Mouse (Mus musculus): ENCODE data around the gene Slc39a3. TPM values are rescaled to one million over a fixed set of nuclear protein-coding genes. Genes with fewer than 3 reads are reported as not detected.

The Slc39a3 gene
- 19.4 and 21.6 TPM in 2 replicates for polyA plus RNA-seq (2014; fragmentation: Nextera tagmentation; extraction: Ambion mirVana)

- Histone ChIP-seq H3K9me3 (ENCODE audit: control insufficient read depth, low read length) (no peaks in the 10 kb centered on the region), H3K27ac (ENCODE audit: low read depth, low read length) (peak within 1 kb of the TSS; percentile 58; the same call in 1 of the 2 replicates), H3K4me3 (ENCODE audit: low read depth, low read length) (peak within 1 kb of the TSS; percentile 65), H3K36me3 (ENCODE audit: control insufficient read depth, insufficient read depth, low read length) (no peaks in the 10 kb centered on the region), H3K9ac (ENCODE audit: low read length) (peak within 1 kb of the TSS; percentile 72), H3K4me2 (ENCODE audit: low read depth, low read length, severe bottlenecking) (peak within 1 kb of the TSS; percentile 49), H3K27me3 (ENCODE audit: control insufficient read depth, insufficient read depth, low read length) (no peaks in the 10 kb centered on the region), H3K4me1 (replicated peaks; ENCODE audit: control insufficient read depth, insufficient read depth, low read length) (peaks cover 3% of the 10 kb centered on the region; the same call in 1 of the 2 replicates)
- ATAC-seq (replicated peaks; ENCODE audit: low FRiP score) (peak; percentile 99), DNase-seq (ENCODE audit: low spot score) (peak; percentile 99)
- WGBS: 1% methylated on average over 33 of the region's 35 CpGs
Measured at GRCm38 (mm10) chr10:81036988-81037580, at the start of gene Slc39a3. Gene Slc39a3 (minus strand): TSS chr10:81037426.

- 54% methylated on average over 2 of the region's 2 CpGs for WGBS
- no peak for ATAC-seq (replicated peaks; ENCODE audit: low FRiP score)
- Histone ChIP-seq H3K9me3 (ENCODE audit: control insufficient read depth, low read length) (no peaks in the 10 kb centered on the region; the same call in 1 of the 2 replicates), H3K4me1 (replicated peaks; ENCODE audit: control insufficient read depth, insufficient read depth, low read length) (peaks cover 3% of the 10 kb centered on the region; the same call in 1 of the 2 replicates), H3K4me3 (ENCODE audit: low read depth, low read length) (no peak overlapping the region), H3K9ac (ENCODE audit: low read length) (no peak overlapping the region), H3K36me3 (ENCODE audit: control insufficient read depth, insufficient read depth, low read length) (no peaks in the 10 kb centered on the region; the same call in 1 of the 2 replicates), H3K27ac (ENCODE audit: low read depth, low read length) (no peak overlapping the region), H3K27me3 (ENCODE audit: control insufficient read depth, insufficient read depth, low read length) (no peaks in the 10 kb centered on the region), H3K4me2 (ENCODE audit: low read depth, low read length, severe bottlenecking) (no peak overlapping the region)
- DNase-seq (ENCODE audit: low spot score): no peak
Measured at GRCm38 (mm10) chr10:81087021-81087420, 49.8 kb upstream of the Slc39a3 start.

DNA sequence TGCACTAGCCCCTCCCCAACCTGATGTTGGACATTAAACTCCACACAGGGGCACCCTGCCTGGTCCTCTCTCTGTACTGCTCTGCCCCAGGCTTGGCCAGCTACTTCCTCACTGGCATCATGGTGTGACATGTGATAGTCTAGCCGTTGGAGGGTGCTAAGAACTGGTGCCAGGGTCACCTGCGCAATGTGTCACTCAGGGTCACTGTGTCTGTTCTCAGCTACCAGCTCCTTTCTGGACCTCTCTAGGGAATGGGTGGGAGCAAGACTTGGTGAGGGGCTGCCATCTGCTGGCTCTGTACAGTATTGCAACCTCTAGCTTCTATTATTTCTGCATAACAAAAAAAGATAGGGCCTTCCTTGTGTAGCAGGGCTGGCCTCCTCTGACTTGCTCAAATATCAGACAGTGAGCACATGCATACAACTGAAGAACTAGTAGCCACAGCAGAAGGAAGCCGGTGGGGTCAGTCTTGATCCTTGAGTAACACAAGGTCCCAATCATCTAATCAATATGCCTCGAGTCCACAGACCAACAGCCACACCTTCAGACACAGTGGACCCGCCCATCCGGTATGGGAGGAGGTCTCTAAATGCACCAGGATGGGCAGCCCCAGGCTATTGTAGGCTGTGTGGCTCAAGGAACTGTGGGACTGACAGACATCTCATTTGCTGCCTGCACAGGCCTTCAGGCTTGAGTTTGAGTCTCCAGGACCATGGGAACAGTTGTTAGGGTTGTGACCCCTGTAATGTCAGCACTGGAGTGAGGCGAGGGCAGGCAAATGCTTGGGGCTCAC is 45.1 kb upstream of the Slc39a3 start:
- DNase-seq (ENCODE audit: low spot score): peak; percentile 79
- H3K4me1 ChIP-seq (replicated peaks; ENCODE audit: control insufficient read depth, insufficient read depth, low read length): no peaks in the 10 kb centered on the region
- H3K27ac ChIP-seq (ENCODE audit: low read depth, low read length): no peak overlapping the region
- H3K27me3 ChIP-seq (ENCODE audit: control insufficient read depth, insufficient read depth, low read length): no peaks in the 10 kb centered on the region
- WGBS: 77% methylated on average over 7 of the region's 7 CpGs
- ATAC-seq (replicated peaks; ENCODE audit: low FRiP score): peak; percentile 60
- peaks cover 3% of the 10 kb centered on the region; the same call in 1 of the 2 replicates for H3K36me3 ChIP-seq (ENCODE audit: control insufficient read depth, insufficient read depth, low read length)
- H3K4me3 ChIP-seq (ENCODE audit: low read depth, low read length): no peak overlapping the region
- no peak overlapping the region for H3K9ac ChIP-seq (ENCODE audit: low read length)
- no peaks in the 10 kb centered on the region; the same call in 1 of the 2 replicates for H3K9me3 ChIP-seq (ENCODE audit: control insufficient read depth, low read length)
- no peak overlapping the region for H3K4me2 ChIP-seq (ENCODE audit: low read depth, low read length, severe bottlenecking)

GRCm38 (mm10) chr10:81080008-81080655 is 42.9 kb upstream of the Slc39a3 start:
- DNase-seq (ENCODE audit: low spot score) (no peak), ATAC-seq (replicated peaks; ENCODE audit: low FRiP score) (no peak)
- no peaks in the 10 kb centered on the region for H3K4me1 ChIP-seq (replicated peaks; ENCODE audit: control insufficient read depth, insufficient read depth, low read length)
- peaks cover 3% of the 10 kb centered on the region; the same call in 1 of the 2 replicates for H3K36me3 ChIP-seq (ENCODE audit: control insufficient read depth, insufficient read depth, low read length)
- no peak overlapping the region for H3K9ac ChIP-seq (ENCODE audit: low read length)
- no peak overlapping the region for H3K4me3 ChIP-seq (ENCODE audit: low read depth, low read length)
- no peak overlapping the region for H3K27ac ChIP-seq (ENCODE audit: low read depth, low read length)
- no peaks in the 10 kb centered on the region for H3K27me3 ChIP-seq (ENCODE audit: control insufficient read depth, insufficient read depth, low read length)
- 95% methylated on average over 31 of the region's 31 CpGs for WGBS
- H3K9me3 ChIP-seq (ENCODE audit: control insufficient read depth, low read length): no peaks in the 10 kb centered on the region
- H3K4me2 ChIP-seq (ENCODE audit: low read depth, low read length, severe bottlenecking): no peak overlapping the region

DNA sequence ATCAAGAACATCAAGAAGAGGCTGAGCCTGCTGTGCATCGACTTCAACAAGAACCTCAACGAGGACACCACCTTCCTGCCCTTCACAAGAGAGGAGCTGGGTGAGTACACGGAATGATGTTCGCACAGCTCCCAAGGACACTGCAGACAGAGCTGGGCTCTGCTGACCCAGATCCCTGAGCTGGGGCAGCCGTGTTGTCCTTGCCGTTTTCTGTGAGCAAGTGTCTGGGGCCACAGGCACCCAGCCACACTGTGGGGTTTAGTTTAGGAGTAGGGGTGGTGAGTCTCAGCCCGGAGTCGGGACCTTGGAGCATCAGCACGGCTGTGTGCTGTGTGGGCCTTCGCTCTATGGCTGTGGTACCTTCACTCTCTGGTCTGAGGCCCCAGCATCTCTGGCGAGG is 40.7 kb upstream of the Slc39a3 start:
- Histone ChIP-seq H3K9ac (ENCODE audit: low read length) (no peak overlapping the region), H3K27me3 (ENCODE audit: control insufficient read depth, insufficient read depth, low read length) (no peaks in the 10 kb centered on the region), H3K27ac (ENCODE audit: low read depth, low read length) (no peak overlapping the region), H3K4me1 (replicated peaks; ENCODE audit: control insufficient read depth, insufficient read depth, low read length) (no peaks in the 10 kb centered on the region), H3K4me2 (ENCODE audit: low read depth, low read length, severe bottlenecking) (no peak overlapping the region), H3K4me3 (ENCODE audit: low read depth, low read length) (no peak overlapping the region), H3K9me3 (ENCODE audit: control insufficient read depth, low read length) (no peaks in the 10 kb centered on the region), H3K36me3 (ENCODE audit: control insufficient read depth, insufficient read depth, low read length) (peaks cover 7% of the 10 kb centered on the region; the same call in 1 of the 2 replicates)
- 94% methylated on average over 11 of the region's 11 CpGs for WGBS
- no peak for DNase-seq (ENCODE audit: low spot score)
- ATAC-seq (replicated peaks; ENCODE audit: low FRiP score): no peak

DNA sequence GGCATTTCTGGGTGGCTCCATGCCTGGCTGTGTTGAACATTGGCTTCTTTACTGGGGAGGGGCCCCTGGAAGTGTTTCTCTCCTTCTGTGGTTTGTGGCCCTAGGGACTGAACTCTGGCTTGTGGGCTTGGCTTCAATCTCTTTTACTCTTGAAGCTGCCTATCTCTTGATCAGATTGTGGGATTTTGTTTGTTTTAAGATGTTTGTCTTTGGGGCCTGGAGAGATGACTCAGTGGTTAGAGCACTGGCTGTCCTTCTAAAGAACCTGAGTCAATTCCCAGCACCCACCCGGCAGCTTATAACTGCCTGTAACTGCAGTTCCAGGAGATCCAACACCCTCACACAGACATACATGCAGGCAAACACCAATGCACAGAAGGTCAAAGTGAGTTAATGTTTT is 39.1 kb upstream of the Slc39a3 start:
- Histone ChIP-seq H3K4me1 (replicated peaks; ENCODE audit: control insufficient read depth, insufficient read depth, low read length) (no peaks in the 10 kb centered on the region), H3K9me3 (ENCODE audit: control insufficient read depth, low read length) (no peaks in the 10 kb centered on the region), H3K4me2 (ENCODE audit: low read depth, low read length, severe bottlenecking) (no peak overlapping the region), H3K27me3 (ENCODE audit: control insufficient read depth, insufficient read depth, low read length) (no peaks in the 10 kb centered on the region), H3K27ac (ENCODE audit: low read depth, low read length) (no peak overlapping the region), H3K36me3 (ENCODE audit: control insufficient read depth, insufficient read depth, low read length) (peaks cover 7% of the 10 kb centered on the region; the same call in 1 of the 2 replicates), H3K9ac (ENCODE audit: low read length) (no peak overlapping the region), H3K4me3 (ENCODE audit: low read depth, low read length) (no peak overlapping the region)
- DNase-seq (ENCODE audit: low spot score) (no peak), ATAC-seq (replicated peaks; ENCODE audit: low FRiP score) (no peak)
- WGBS: 100% methylated on average over 1 of the region's 1 CpGs

DNA sequence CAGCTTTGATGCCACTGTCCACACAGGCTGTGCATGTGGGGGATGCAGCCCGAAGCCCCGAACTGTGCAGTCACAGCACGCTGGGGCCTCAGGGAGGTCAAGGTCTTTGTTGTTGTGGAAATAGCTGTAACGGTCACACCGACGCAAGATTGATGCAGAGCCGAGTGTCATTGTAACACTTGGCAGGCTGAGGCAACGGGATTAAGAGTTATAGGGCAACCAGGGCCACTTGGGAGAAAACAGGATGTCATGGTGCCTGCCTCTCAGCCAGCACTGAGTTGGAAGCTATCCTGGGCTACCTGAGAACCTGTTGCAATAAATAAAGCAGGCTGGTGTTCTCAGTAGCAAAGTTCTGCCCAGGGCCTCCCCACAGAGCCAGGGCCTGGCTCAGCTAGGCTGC is 38.5 kb upstream of the Slc39a3 start:
- WGBS: 90% methylated on average over 8 of the region's 8 CpGs
- Histone ChIP-seq H3K4me3 (ENCODE audit: low read depth, low read length) (no peak overlapping the region), H3K36me3 (ENCODE audit: control insufficient read depth, insufficient read depth, low read length) (peaks cover 7% of the 10 kb centered on the region; the same call in 1 of the 2 replicates)

GRCm38 (mm10) chr10:81073464-81073863 is 36.2 kb upstream of the Slc39a3 start:
- ATAC-seq (replicated peaks; ENCODE audit: low FRiP score) (no peak), DNase-seq (ENCODE audit: low spot score) (peak; percentile 65)
- peaks cover 16% of the 10 kb centered on the region for H3K4me1 ChIP-seq (replicated peaks; ENCODE audit: control insufficient read depth, insufficient read depth, low read length)
- WGBS: 63% methylated on average over 7 of the region's 7 CpGs
- no peak overlapping the region for H3K4me3 ChIP-seq (ENCODE audit: low read depth, low read length)
- H3K9me3 ChIP-seq (ENCODE audit: control insufficient read depth, low read length): no peaks in the 10 kb centered on the region
- peaks cover 4% of the 10 kb centered on the region; the same call in 1 of the 2 replicates for H3K36me3 ChIP-seq (ENCODE audit: control insufficient read depth, insufficient read depth, low read length)
- no peak overlapping the region for H3K27ac ChIP-seq (ENCODE audit: low read depth, low read length)
- H3K27me3 ChIP-seq (ENCODE audit: control insufficient read depth, insufficient read depth, low read length): no peaks in the 10 kb centered on the region
- H3K9ac ChIP-seq (ENCODE audit: low read length): no peak overlapping the region
- no peak overlapping the region for H3K4me2 ChIP-seq (ENCODE audit: low read depth, low read length, severe bottlenecking)

More for the DNA sequence above, 38.5 kb upstream of the Slc39a3 start:
- Histone ChIP-seq H3K4me2 (ENCODE audit: low read depth, low read length, severe bottlenecking) (no peak overlapping the region), H3K9me3 (ENCODE audit: control insufficient read depth, low read length) (no peaks in the 10 kb centered on the region), H3K27me3 (ENCODE audit: control insufficient read depth, insufficient read depth, low read length) (no peaks in the 10 kb centered on the region), H3K27ac (ENCODE audit: low read depth, low read length) (no peak overlapping the region), H3K9ac (ENCODE audit: low read length) (no peak overlapping the region), H3K4me1 (replicated peaks; ENCODE audit: control insufficient read depth, insufficient read depth, low read length) (peaks cover 5% of the 10 kb centered on the region)
- no peak for DNase-seq (ENCODE audit: low spot score)
- no peak for ATAC-seq (replicated peaks; ENCODE audit: low FRiP score)
